Mouse (Mus musculus) cortical plate, adult 2 months (tissue): ENCODE results near the gene AW146154. TPM values are rescaled to one million over a fixed set of nuclear protein-coding genes. Genes with fewer than 3 reads are reported as not detected.
"Not testable (repeated sequence)": the region's sequence is repeated elsewhere in the genome, so short reads cannot be mapped to it uniquely, and the experiment has no call there.

Experiments
- H3K27ac ChIP-seq: fragments of 200-500 bp; 2 replicates; pipeline ENCODE4 v1.5.1; 2012; ENCODE audit warnings: low read length, control low read depth, inconsistent platforms; ENCODE audit not compliant: insufficient read depth
- H3K4me1 ChIP-seq: fragments of 200-500 bp; 2 replicates; pipeline ENCODE4 v1.6.1; 2011; ENCODE audit warnings: low read length; ENCODE audit not compliant: control insufficient read depth, insufficient read depth
- H3K4me3 ChIP-seq: fragments of 200-500 bp; 2 replicates; pipeline ENCODE4 v1.5.1; 2011; ENCODE audit warnings: mild to moderate bottlenecking, low read length, control low read depth; ENCODE audit not compliant: insufficient read depth
- CTCF ChIP-seq: fragments of 200-500 bp; IDR thresholded peaks from 2 replicates; pipeline ENCODE4 v1.5.1; 2011; ENCODE audit warnings: mild to moderate bottlenecking, control low read depth, low read length; ENCODE audit not compliant: insufficient read depth; ENCODE audit errors: extremely low read depth
- POLR2A ChIP-seq: fragments of 200-500 bp; IDR thresholded peaks from 2 replicates; pipeline ENCODE4 v1.6.1; 2011; ENCODE audit warnings: mild to moderate bottlenecking, low read length, control low read depth; ENCODE audit not compliant: insufficient read depth; ENCODE audit errors: extremely low read depth
- polyA plus RNA-seq: library from polyadenylated mRNA; depleted of rRNA; stranded (reverse); fragments of >200 nt; gene quantifications from 2 replicates; pipeline ENCODE4 v1.2.3, GENCODE M21; 2012; rRNA removed

AW146154 gene
- polyA plus RNA-seq: 7.3 and 8.2 TPM in 2 replicates

GRCm38 (mm10) chr7:41499389-41500049 is at the start of gene AW146154, which contains the start of gene Gm20449:
AW146154 (minus strand) TSS chr7:41499890.
Gm20449 (minus strand) TSS chr7:41499417.
- TF ChIP-seq POLR2A (peak; percentile 69), CTCF (no peak)
- no peaks in the 10 kb centered on the region for H3K4me1 ChIP-seq
- H3K4me3 ChIP-seq: peak within 1 kb of the TSS; percentile 85
- peak within 1 kb of the TSS; percentile 70; the same call in 1 of the 2 replicates for H3K27ac ChIP-seq

GRCm38 (mm10) chr7:41512672-41513071 is 13.0 kb upstream of the AW146154 start:
- TF ChIP-seq CTCF (no peak), POLR2A (no peak)
- H3K27ac ChIP-seq: no peak overlapping the region
- no peaks in the 10 kb centered on the region for H3K4me1 ChIP-seq
- no peak overlapping the region for H3K4me3 ChIP-seq

GRCm38 (mm10) chr7:41512207-41512606 is 12.5 kb upstream of the AW146154 start:
- TF ChIP-seq CTCF: no peak
- no peak for TF ChIP-seq POLR2A
- H3K4me3 ChIP-seq: no peak overlapping the region
- no peak overlapping the region for H3K27ac ChIP-seq
- no peaks in the 10 kb centered on the region for H3K4me1 ChIP-seq

GRCm38 (mm10) chr7:41502402-41502801 is 2.7 kb upstream of the AW146154 start:
- Histone ChIP-seq H3K4me1 (no peaks in the 10 kb centered on the region), H3K4me3 (no peak overlapping the region), H3K27ac (no peak overlapping the region)
- no peak for TF ChIP-seq POLR2A
- no peak for TF ChIP-seq CTCF

- H3K4me3 ChIP-seq: peak overlapping the region; percentile 85
- H3K4me1 ChIP-seq: no peaks in the 10 kb centered on the region
- H3K27ac ChIP-seq: no peak overlapping the region; the same call in 1 of the 2 replicates
- no peak for TF ChIP-seq POLR2A
- 0 out of 2 replicates have a peak, but pooled peaks have one; percentile 8 for TF ChIP-seq CTCF
Observed at GRCm38 (mm10) chr7:41500151-41500934, 653 bp upstream of the AW146154 start.

GRCm38 (mm10) chr7:41499018-41499388 is 687 bp downstream of the AW146154 start:
- H3K4me3 ChIP-seq: peak overlapping the region; percentile 85
- H3K4me1 ChIP-seq, H3K27ac ChIP-seq: not testable (repeated sequence)

GRCm38 (mm10) chr7:41498464-41498863 is 1.2 kb downstream of the AW146154 start:
- not testable (repeated sequence) for H3K27ac ChIP-seq, H3K4me1 ChIP-seq
- peak overlapping the region; percentile 85; the same call in 1 of the 2 replicates for H3K4me3 ChIP-seq

GRCm38 (mm10) chr7:41497871-41498270 is 1.8 kb downstream of the AW146154 start:
- TF ChIP-seq CTCF (no peak), POLR2A (no peak)
- Histone ChIP-seq H3K27ac (no peak overlapping the region), H3K4me1 (no peaks in the 10 kb centered on the region), H3K4me3 (no peak overlapping the region)

- H3K27ac ChIP-seq: no peak overlapping the region
- no peaks in the 10 kb centered on the region for H3K4me1 ChIP-seq
- no peak for TF ChIP-seq POLR2A
- TF ChIP-seq CTCF: no peak
- no peak overlapping the region for H3K4me3 ChIP-seq
Observed at GRCm38 (mm10) chr7:41451864-41452263, 47.8 kb downstream of the AW146154 start.

- not testable (repeated sequence) for H3K27ac ChIP-seq
Observed at GRCm38 (mm10) chr7:41448596-41448995, 51.1 kb downstream of the AW146154 start, which contains the start of gene Vmn2r57. Vmn2r57 (minus strand) TSS chr7:41448696.

More at GRCm38 (mm10) chr7:41448596-41448995, 51.1 kb downstream of the AW146154 start, which contains the start of gene Vmn2r57:
- H3K4me1 ChIP-seq, H3K4me3 ChIP-seq: not testable (repeated sequence)

Other genes starting within 250 kb of the AW146154 start
- gene AI987944, start 106.5 kb downstream of the AW146154 start, polyA plus RNA-seq: 8.5 and 8.9 TPM in 2 replicates
- 0.81 and 0.96 TPM in 2 replicates for gene Vmn2r57, start 51.2 kb downstream of the AW146154 start, polyA plus RNA-seq
- gene Gm20449, start 473 bp downstream of the AW146154 start, polyA plus RNA-seq: 0.28 and 0.40 TPM in 2 replicates
- gene Gm6871, start 73.8 kb upstream of the AW146154 start, polyA plus RNA-seq: not detected in 2 replicates
- gene 2610021A01Rik, start 99.3 kb upstream of the AW146154 start, polyA plus RNA-seq: 13.7 and 14.1 TPM in 2 replicates
- 16.3 and 17.9 TPM in 2 replicates for gene Zfp788, start 133.3 kb upstream of the AW146154 start, polyA plus RNA-seq